Mouse (Mus musculus) intestine, postnatal 0 days (tissue): ENCODE results near the gene Inf2. TPM values are rescaled to one million over a fixed set of nuclear protein-coding genes. Genes with fewer than 3 reads are reported as not detected.

Source experiments
- ATAC-seq: fragments of 200-750 bp; cut with Nextera tagmentation; 2 replicates; pipeline ENCODE4 v1.8.0; 2017; ENCODE audit warnings: mild to moderate bottlenecking, moderate TSS enrichment, moderate library complexity
- H3K27ac ChIP-seq: fragments of 300-500 bp; sonication (generic); 2 replicates; pipeline ENCODE4 v1.5.1; 2014; ENCODE audit warnings: mild to moderate bottlenecking, low read depth, low read length, moderate library complexity
- H3K27me3 ChIP-seq: fragments of 300-500 bp; sonication (generic); replicated peaks from 2 replicates; pipeline ENCODE4 v1.6.1; 2014; ENCODE audit warnings: low read length, mixed read lengths; ENCODE audit not compliant: control insufficient read depth, insufficient read depth
- H3K36me3 ChIP-seq: fragments of 300-500 bp; sonication (generic); 2 replicates; pipeline ENCODE4 v1.6.1; 2014; ENCODE audit warnings: mild to moderate bottlenecking, moderate library complexity; ENCODE audit not compliant: control insufficient read depth, insufficient read depth
- H3K4me1 ChIP-seq: fragments of 300-500 bp; sonication (generic); replicated peaks from 2 replicates; pipeline ENCODE4 v1.6.1; 2014; ENCODE audit warnings: antibody characterized with exemption, low read length, mixed read lengths; ENCODE audit not compliant: control insufficient read depth, insufficient read depth
- H3K4me2 ChIP-seq: fragments of 300-500 bp; sonication (generic); replicated peaks from 2 replicates; pipeline ENCODE4 v1.6.1; 2014; ENCODE audit warnings: low read depth, mild to moderate bottlenecking, moderate library complexity
- H3K4me3 ChIP-seq: fragments of 300-500 bp; sonication (generic); 2 replicates; pipeline ENCODE4 v1.5.1; 2014; ENCODE audit warnings: low read depth, low read length
- H3K9ac ChIP-seq: fragments of 300-500 bp; sonication (generic); 2 replicates; pipeline ENCODE4 v1.6.1; 2014; ENCODE audit warnings: mild to moderate bottlenecking, low read depth, low read length
- H3K9me3 ChIP-seq: fragments of 300-500 bp; sonication (generic); 2 replicates; pipeline ENCODE4 v1.6.1; 2016; ENCODE audit warnings: mixed run types; ENCODE audit not compliant: control insufficient read depth
- CTCF ChIP-seq: sonication (generic); IDR thresholded peaks from 2 replicates; pipeline ENCODE4 v1.5.1; 2016; ENCODE audit warnings: low read depth, mild to moderate bottlenecking, control low read depth, antibody characterized with exemption, moderate library complexity
- WGBS: fragments of 180-500 bp; shearing (Covaris S2); extraction: QIAGEN DNeasy Blood & Tissue Kit; methylation state at CpG from one replicate; pipeline ENCODE4 v1.1.7; 2014; 5-methylcytosine and 5-hydroxymethylcytosine counted together
- polyA plus RNA-seq: library from polyadenylated mRNA; unstranded; fragments of >200 nt; fragmentation: Nextera tagmentation; extraction: Ambion mirVana; gene quantifications from 2 replicates; pipeline ENCODE4 v1.2.1, GENCODE M21; 2015

Gene Inf2
- polyA plus RNA-seq, 1 experiment from 2014 or later: 0.70 TPM

GRCm38 (mm10) chr12:112576749-112577148 is 11.8 kb upstream of the Inf2 start:
- Histone ChIP-seq H3K9ac (peak overlapping the region; percentile 17; the same call in 1 of the 2 replicates), H3K4me3 (no peak overlapping the region), H3K27me3 (no peaks in the 10 kb centered on the region), H3K9me3 (no peaks in the 10 kb centered on the region), H3K4me1 (peaks cover 9% of the 10 kb centered on the region), H3K36me3 (no peaks in the 10 kb centered on the region), H3K27ac (peak overlapping the region; percentile 79), H3K4me2 (peak overlapping the region; percentile 51)
- TF ChIP-seq CTCF: no peak
- ATAC-seq: peak; percentile 78
- WGBS: 0% methylated on average over 3 of the region's 3 CpGs

- Histone ChIP-seq H3K36me3 (no peaks in the 10 kb centered on the region), H3K9me3 (no peaks in the 10 kb centered on the region), H3K4me2 (no peak overlapping the region), H3K27ac (no peak overlapping the region), H3K27me3 (no peaks in the 10 kb centered on the region), H3K9ac (no peak overlapping the region), H3K4me1 (peaks cover 9% of the 10 kb centered on the region), H3K4me3 (no peak overlapping the region)
- ATAC-seq: no peak
- 65% methylated on average over 6 of the region's 6 CpGs for WGBS
- no peak for TF ChIP-seq CTCF
These were observed 10.1 kb upstream of the Inf2 start for GRCm38 (mm10) chr12:112578296-112579090.

GRCm38 (mm10) chr12:112579430-112579829 is 9.2 kb upstream of the Inf2 start:
- H3K4me3 ChIP-seq: no peak overlapping the region
- peaks cover 9% of the 10 kb centered on the region for H3K4me1 ChIP-seq
- no peak overlapping the region for H3K27ac ChIP-seq
- no peaks in the 10 kb centered on the region for H3K27me3 ChIP-seq
- no peak for ATAC-seq
- no peak overlapping the region for H3K4me2 ChIP-seq
- TF ChIP-seq CTCF: no peak
- H3K36me3 ChIP-seq: no peaks in the 10 kb centered on the region
- H3K9me3 ChIP-seq: no peaks in the 10 kb centered on the region
- no peak overlapping the region for H3K9ac ChIP-seq
- WGBS: 68% methylated on average over 5 of the region's 5 CpGs

- no peak overlapping the region for H3K4me3 ChIP-seq
- H3K9ac ChIP-seq: no peak overlapping the region
- no peak overlapping the region for H3K27ac ChIP-seq
- H3K4me2 ChIP-seq: no peak overlapping the region
- WGBS: 60% methylated on average over 8 of the region's 8 CpGs
- no peak for TF ChIP-seq CTCF
- H3K4me1 ChIP-seq: peaks cover 9% of the 10 kb centered on the region
- no peaks in the 10 kb centered on the region for H3K36me3 ChIP-seq
- no peaks in the 10 kb centered on the region for H3K27me3 ChIP-seq
- no peaks in the 10 kb centered on the region for H3K9me3 ChIP-seq
- no peak for ATAC-seq
These were observed 8.7 kb upstream of the Inf2 start for GRCm38 (mm10) chr12:112579926-112580325.

GRCm38 (mm10) chr12:112581113-112581512 is 7.5 kb upstream of the Inf2 start:
- Histone ChIP-seq H3K9ac (no peak overlapping the region), H3K36me3 (no peaks in the 10 kb centered on the region), H3K27me3 (no peaks in the 10 kb centered on the region), H3K4me2 (no peak overlapping the region), H3K27ac (no peak overlapping the region), H3K9me3 (no peaks in the 10 kb centered on the region), H3K4me3 (no peak overlapping the region), H3K4me1 (peaks cover 11% of the 10 kb centered on the region)
- TF ChIP-seq CTCF: no peak
- ATAC-seq: no peak
- 72% methylated on average over 3 of the region's 3 CpGs for WGBS

- Histone ChIP-seq H3K4me2 (no peak overlapping the region), H3K9me3 (no peaks in the 10 kb centered on the region), H3K9ac (no peak overlapping the region), H3K4me3 (no peak overlapping the region), H3K27ac (no peak overlapping the region), H3K4me1 (peaks cover 18% of the 10 kb centered on the region), H3K27me3 (peaks cover 8% of the 10 kb centered on the region; the same call in 1 of the 2 replicates), H3K36me3 (no peaks in the 10 kb centered on the region)
- peak; percentile 71 for ATAC-seq
- WGBS: 35% methylated on average over 7 of the region's 7 CpGs
- no peak for TF ChIP-seq CTCF
These were observed 3.6 kb upstream of the Inf2 start for GRCm38 (mm10) chr12:112584954-112585353.
